Comparison of ENCODE assay signal across 13 mouse cellular contexts in genomic region chr9:61019938-61020337, GRCm38 (mm10).
DNase-seq lines count a peak whose midpoint lies in the region; ATAC-seq and TF ChIP-seq lines count a peak whose summit lies in the region.
"Had no signal": no experiment of that assay in that cellular context is flagged by ENCODE, and none has a peak within 500 bp of the region (broad histone marks: within the 10 kb centered on the region; RNA-seq: fewer than 3 reads in every experiment).

No protein-coding gene starts in this region.

- no peak overlapping the region for H3K4me2 ChIP-seq in kidney, embryonic 15.5 days
- H3K4me2 ChIP-seq: limb, embryonic 12.5 days had no signal

- 69% methylated on average over 4 of the region's 4 CpGs for WGBS in kidney, embryonic 15.5 days
- WGBS in bone marrow, adult 2 months = 59% methylated on average over 4 of the region's 4 CpGs

- no peaks in the 10 kb centered on the region for H3K36me3 ChIP-seq in kidney, embryonic 15.5 days
- no peaks in the 10 kb centered on the region for H3K36me3 ChIP-seq in testis, adult 2 months (ENCODE audit: control insufficient read depth, insufficient read depth, low read length)
- H3K36me3 ChIP-seq: limb, embryonic 12.5 days had no signal

- TF ChIP-seq POLR2A in testis, adult 2 months (IDR thresholded peaks at IDR 0.05; ENCODE audit: control insufficient read depth, low read depth, low read length) = no peak
- no peak for TF ChIP-seq POLR2A in bone marrow, adult 2 months (IDR thresholded peaks at IDR 0.05; ENCODE audit: borderline replicate concordance, control insufficient read depth, low read depth, low read length)

- H3K4me1 ChIP-seq in kidney, embryonic 15.5 days = peaks cover 14% of the 10 kb centered on the region
- H3K4me1 ChIP-seq in testis, adult 2 months (ENCODE audit: control insufficient read depth, insufficient read depth, low read length) = no peaks in the 10 kb centered on the region
- H3K4me1 ChIP-seq in bone marrow, adult 2 months (ENCODE audit: control insufficient read depth, insufficient read depth, low read length) = peaks cover 8% of the 10 kb centered on the region

- ATAC-seq in kidney, embryonic 15.5 days (replicated peaks; ENCODE audit: low FRiP score) = no peak
- ATAC-seq: hindbrain, embryonic 16.5 days; midbrain, embryonic 16.5 days had no signal

- peaks cover 12% of the 10 kb centered on the region; the same call in 1 of the 2 replicates for H3K27me3 ChIP-seq in kidney, embryonic 15.5 days
- H3K27me3 ChIP-seq in testis, adult 2 months (ENCODE audit: control insufficient read depth, insufficient read depth, low read length) = no peaks in the 10 kb centered on the region

- peak; percentile 65; the same call in 1 of the 2 replicates for TF ChIP-seq CTCF in testis, adult 2 months (IDR thresholded peaks at IDR 0.05; ENCODE audit: control insufficient read depth, insufficient read depth, insufficient replicate concordance, low read depth, low read length)
- TF ChIP-seq CTCF in bone marrow, adult 2 months (IDR thresholded peaks at IDR 0.05; ENCODE audit: control insufficient read depth, insufficient read depth, low read length) = peak; percentile 67

- intact Hi-C loops in left cerebral cortex, postnatal 25 days (cut with DNase I) = loop anchor here (10.0 kb wide), 1 partner anchor 675 kb away; no protein-coding TSS in a partner anchor

- H3K9ac ChIP-seq in kidney, embryonic 15.5 days = no peak overlapping the region
- H3K9ac ChIP-seq: limb, embryonic 12.5 days had no signal

- H3K9me3 ChIP-seq in kidney, embryonic 15.5 days (replicated peaks) = no peaks in the 10 kb centered on the region
- H3K9me3 ChIP-seq: limb, embryonic 12.5 days had no signal

- no peak overlapping the region for H3K27ac ChIP-seq in kidney, embryonic 15.5 days
- H3K27ac ChIP-seq in testis, adult 2 months (ENCODE audit: control insufficient read depth, insufficient read depth, low read depth, low read length) = no peak overlapping the region
- H3K27ac ChIP-seq in bone marrow, adult 2 months (ENCODE audit: control insufficient read depth, insufficient read depth, low read depth, low read length, poor library complexity) = no peak overlapping the region
- H3K27ac ChIP-seq: limb, embryonic 12.5 days had no signal

- H3K4me3 ChIP-seq in kidney, embryonic 15.5 days (replicated peaks) = no peak overlapping the region
- H3K4me3 ChIP-seq in testis, adult 2 months (ENCODE audit: control insufficient read depth, low read depth, low read length) = no peak overlapping the region
- H3K4me3 ChIP-seq in bone marrow, adult 2 months (replicated peaks; ENCODE audit: control insufficient read depth, low read depth, low read length) = no peak overlapping the region
- H3K4me3 ChIP-seq: limb, embryonic 12.5 days had no signal

- peak; percentile 42 for DNase-seq in kidney, adult 18-20 months
- no peak for DNase-seq in testis, postnatal 14 days (ENCODE audit: low spot score)
- peak; percentile 46 for DNase-seq in thymus, postnatal 25 days
- DNase-seq in ovary, postnatal 10 days (ENCODE audit: low spot score) = no peak
- no peak for DNase-seq in left cerebral cortex, postnatal 25 days (ENCODE audit: low spot score in 2 of 2)
- DNase-seq: adrenal gland, adult 8-10 months; right cerebral cortex, adult 18-20 months had no signal

Comparison
In these comparisons a context has a peak if more than half of its experiments do, and no peak if none do; other contexts are left out.
1. DNase-seq: peak in kidney, adult 18-20 months (single experiment) and thymus, postnatal 25 days (single experiment); none in testis, postnatal 14 days (single experiment), ovary, postnatal 10 days (single experiment) and left cerebral cortex, postnatal 25 days (0 of 2).